Mouse (Mus musculus): Measurements from ENCODE around the gene Stx19. TPM values are rescaled to one million over a fixed set of nuclear protein-coding genes. Genes with fewer than 3 reads are reported as not detected.

Gene Stx19
- polyA plus RNA-seq, 1 experiment from 2014 or later: 0.11 TPM

- Histone ChIP-seq H3K9me3 (ENCODE audit: control insufficient read depth, low read length) (no peaks in the 10 kb centered on the region), H3K4me1 (replicated peaks; ENCODE audit: control insufficient read depth, insufficient read depth, low read length) (peaks cover 8% of the 10 kb centered on the region), H3K4me3 (ENCODE audit: low read depth, low read length) (no peak overlapping the region), H3K27me3 (replicated peaks; ENCODE audit: control insufficient read depth, insufficient read depth, low read length) (no peaks in the 10 kb centered on the region), H3K27ac (ENCODE audit: low read depth, low read length) (no peak overlapping the region), H3K9ac (ENCODE audit: low read depth, low read length) (no peak overlapping the region), H3K4me2 (no peak overlapping the region), H3K36me3 (ENCODE audit: control insufficient read depth, insufficient read depth, low read length) (no peaks in the 10 kb centered on the region)
- no peak for DNase-seq (ENCODE audit: low spot score)
- no peak; the same call in 1 of the 2 replicates for ATAC-seq (replicated peaks; ENCODE audit: low FRiP score)
- WGBS: 11% methylated on average over 4 of the region's 4 CpGs
Observed at GRCm38 (mm10) chr16:62832481-62832880, 18.0 kb downstream of the Stx19 start.

- Histone ChIP-seq H3K4me1 (replicated peaks; ENCODE audit: control insufficient read depth, insufficient read depth, low read length) (peaks cover 8% of the 10 kb centered on the region), H3K9me3 (ENCODE audit: control insufficient read depth, low read length) (no peaks in the 10 kb centered on the region), H3K27ac (ENCODE audit: low read depth, low read length) (peak overlapping the region; percentile 65), H3K9ac (ENCODE audit: low read depth, low read length) (no peak overlapping the region), H3K36me3 (ENCODE audit: control insufficient read depth, insufficient read depth, low read length) (no peaks in the 10 kb centered on the region), H3K27me3 (replicated peaks; ENCODE audit: control insufficient read depth, insufficient read depth, low read length) (no peaks in the 10 kb centered on the region), H3K4me3 (ENCODE audit: low read depth, low read length) (no peak overlapping the region), H3K4me2 (no peak overlapping the region)
- WGBS: 37% methylated on average over 3 of the region's 3 CpGs
- DNase-seq (ENCODE audit: low spot score) (no peak), ATAC-seq (replicated peaks; ENCODE audit: low FRiP score) (peak; percentile 99)
Observed at GRCm38 (mm10) chr16:62834016-62834735, 19.7 kb downstream of the Stx19 start.

GRCm38 (mm10) chr16:62845341-62845740, 30.9 kb downstream of the Stx19 start:
- H3K4me1 ChIP-seq (replicated peaks; ENCODE audit: control insufficient read depth, insufficient read depth, low read length): peaks cover 5% of the 10 kb centered on the region; the same call in 1 of the 2 replicates
- ATAC-seq (replicated peaks; ENCODE audit: low FRiP score): no peak
- WGBS: 89% methylated on average over 6 of the region's 6 CpGs
- DNase-seq (ENCODE audit: low spot score): no peak
- no peak overlapping the region for H3K9ac ChIP-seq (ENCODE audit: low read depth, low read length)
- no peak overlapping the region for H3K27ac ChIP-seq (ENCODE audit: low read depth, low read length)
- no peaks in the 10 kb centered on the region for H3K27me3 ChIP-seq (replicated peaks; ENCODE audit: control insufficient read depth, insufficient read depth, low read length)
- no peaks in the 10 kb centered on the region for H3K36me3 ChIP-seq (ENCODE audit: control insufficient read depth, insufficient read depth, low read length)
- H3K9me3 ChIP-seq (ENCODE audit: control insufficient read depth, low read length): no peaks in the 10 kb centered on the region
- no peak overlapping the region for H3K4me3 ChIP-seq (ENCODE audit: low read depth, low read length)
- no peak overlapping the region for H3K4me2 ChIP-seq

- Histone ChIP-seq H3K4me1 (replicated peaks; ENCODE audit: control insufficient read depth, insufficient read depth, low read length) (peaks cover 5% of the 10 kb centered on the region; the same call in 1 of the 2 replicates), H3K27me3 (replicated peaks; ENCODE audit: control insufficient read depth, insufficient read depth, low read length) (no peaks in the 10 kb centered on the region), H3K4me3 (ENCODE audit: low read depth, low read length) (peak within 1 kb of the TSS; percentile 88), H3K36me3 (ENCODE audit: control insufficient read depth, insufficient read depth, low read length) (no peaks in the 10 kb centered on the region), H3K9ac (ENCODE audit: low read depth, low read length) (peak within 1 kb of the TSS; percentile 72), H3K27ac (ENCODE audit: low read depth, low read length) (peak within 1 kb of the TSS; percentile 38; the same call in 1 of the 2 replicates), H3K9me3 (ENCODE audit: control insufficient read depth, low read length) (no peaks in the 10 kb centered on the region), H3K4me2 (peak within 1 kb of the TSS; percentile 85)
- peak; percentile 100 for ATAC-seq (replicated peaks; ENCODE audit: low FRiP score)
- DNase-seq (ENCODE audit: low spot score): peak; percentile 83
- under 1% methylated on average over 51 of the region's 52 CpGs for WGBS
Observed at GRCm38 (mm10) chr16:62846498-62847312, 32.2 kb downstream of the Stx19 start, which contains the start of gene Arl13b. TSS of gene Arl13b (minus strand) at chr16:62847040.

DNA sequence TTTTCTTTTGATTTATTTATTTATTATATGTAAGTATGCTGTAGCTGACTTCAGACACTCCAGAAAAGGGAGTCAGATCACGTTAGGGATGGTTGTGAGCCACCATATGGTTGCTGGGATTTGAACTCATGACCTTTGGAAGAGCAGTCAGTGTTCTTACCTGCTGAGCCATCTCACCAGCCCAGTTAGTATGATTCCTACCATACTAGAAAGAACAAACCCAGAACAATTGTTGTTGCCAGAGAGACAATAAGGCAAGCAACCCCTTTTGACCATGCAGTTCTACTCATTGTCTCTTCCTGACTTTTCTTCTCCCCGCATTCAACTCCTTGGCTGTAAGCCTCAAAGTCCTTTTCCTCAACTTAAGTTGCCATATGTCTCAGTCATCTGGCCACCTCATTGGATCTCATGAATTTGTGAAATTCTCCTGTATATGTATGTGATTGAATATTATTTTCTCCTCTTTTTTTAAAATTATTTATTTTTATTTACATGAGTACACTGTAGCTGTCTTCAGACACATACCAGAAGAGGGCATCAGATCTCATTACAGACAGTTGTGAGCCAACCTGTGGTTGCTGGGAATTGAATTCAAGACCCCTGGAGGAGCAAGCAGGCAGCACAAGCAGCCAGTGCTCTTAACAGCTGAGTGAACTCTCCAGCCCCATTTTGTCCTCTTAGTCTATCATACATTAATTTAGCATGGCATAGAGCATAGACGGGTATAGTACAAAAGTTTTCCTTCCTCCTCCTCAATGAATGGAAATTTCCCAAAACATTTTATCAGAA, 38.2 kb downstream of the Stx19 start:
- Histone ChIP-seq H3K27ac (ENCODE audit: low read depth, low read length) (no peak overlapping the region), H3K4me2 (no peak overlapping the region), H3K9me3 (ENCODE audit: control insufficient read depth, low read length) (no peaks in the 10 kb centered on the region), H3K9ac (ENCODE audit: low read depth, low read length) (no peak overlapping the region), H3K4me1 (replicated peaks; ENCODE audit: control insufficient read depth, insufficient read depth, low read length) (peaks cover 3% of the 10 kb centered on the region), H3K27me3 (replicated peaks; ENCODE audit: control insufficient read depth, insufficient read depth, low read length) (no peaks in the 10 kb centered on the region), H3K36me3 (ENCODE audit: control insufficient read depth, insufficient read depth, low read length) (no peaks in the 10 kb centered on the region), H3K4me3 (ENCODE audit: low read depth, low read length) (no peak overlapping the region)
- DNase-seq (ENCODE audit: low spot score) (no peak), ATAC-seq (replicated peaks; ENCODE audit: low FRiP score) (no peak)
- 80% methylated on average over 3 of the region's 3 CpGs for WGBS

DNA sequence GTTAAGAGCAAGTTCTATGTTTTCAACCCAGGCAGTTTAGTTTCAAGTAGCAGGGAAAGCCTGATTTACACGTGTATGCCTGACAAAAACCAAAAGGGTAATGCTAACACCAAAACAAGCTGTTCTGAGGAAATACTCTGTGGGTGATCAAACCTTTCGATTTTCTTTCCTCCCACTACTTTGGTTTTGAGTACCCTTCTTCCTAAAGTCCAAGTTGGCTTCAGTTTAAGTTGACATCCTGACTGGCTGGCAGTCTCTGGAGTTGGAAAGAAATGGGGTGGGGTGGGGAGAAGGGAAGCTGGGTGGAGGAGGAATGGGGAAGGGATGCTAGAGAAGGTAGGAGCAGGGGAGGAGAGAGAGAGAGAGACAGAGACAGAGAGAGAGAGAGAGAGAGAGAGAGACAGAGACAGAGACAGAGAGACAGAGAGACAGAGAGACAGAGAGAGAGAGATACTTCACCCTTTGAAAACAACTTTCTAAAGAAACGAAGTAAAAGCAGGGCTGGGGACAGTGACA, 39.2 kb downstream of the Stx19 start:
- Histone ChIP-seq H3K4me1 (replicated peaks; ENCODE audit: control insufficient read depth, insufficient read depth, low read length) (peaks cover 3% of the 10 kb centered on the region), H3K9me3 (ENCODE audit: control insufficient read depth, low read length) (no peaks in the 10 kb centered on the region), H3K9ac (ENCODE audit: low read depth, low read length) (peak overlapping the region; percentile 81), H3K36me3 (ENCODE audit: control insufficient read depth, insufficient read depth, low read length) (no peaks in the 10 kb centered on the region), H3K27ac (ENCODE audit: low read depth, low read length) (0 out of 2 replicates have a peak overlapping the region, but pooled peaks have one; percentile 79), H3K27me3 (replicated peaks; ENCODE audit: control insufficient read depth, insufficient read depth, low read length) (no peaks in the 10 kb centered on the region), H3K4me3 (ENCODE audit: low read depth, low read length) (peak overlapping the region; percentile 65), H3K4me2 (peak overlapping the region; percentile 96)
- 12% methylated on average over 3 of the region's 3 CpGs for WGBS
- ATAC-seq (replicated peaks; ENCODE audit: low FRiP score): peak; percentile 10
- DNase-seq (ENCODE audit: low spot score): no peak

DNA sequence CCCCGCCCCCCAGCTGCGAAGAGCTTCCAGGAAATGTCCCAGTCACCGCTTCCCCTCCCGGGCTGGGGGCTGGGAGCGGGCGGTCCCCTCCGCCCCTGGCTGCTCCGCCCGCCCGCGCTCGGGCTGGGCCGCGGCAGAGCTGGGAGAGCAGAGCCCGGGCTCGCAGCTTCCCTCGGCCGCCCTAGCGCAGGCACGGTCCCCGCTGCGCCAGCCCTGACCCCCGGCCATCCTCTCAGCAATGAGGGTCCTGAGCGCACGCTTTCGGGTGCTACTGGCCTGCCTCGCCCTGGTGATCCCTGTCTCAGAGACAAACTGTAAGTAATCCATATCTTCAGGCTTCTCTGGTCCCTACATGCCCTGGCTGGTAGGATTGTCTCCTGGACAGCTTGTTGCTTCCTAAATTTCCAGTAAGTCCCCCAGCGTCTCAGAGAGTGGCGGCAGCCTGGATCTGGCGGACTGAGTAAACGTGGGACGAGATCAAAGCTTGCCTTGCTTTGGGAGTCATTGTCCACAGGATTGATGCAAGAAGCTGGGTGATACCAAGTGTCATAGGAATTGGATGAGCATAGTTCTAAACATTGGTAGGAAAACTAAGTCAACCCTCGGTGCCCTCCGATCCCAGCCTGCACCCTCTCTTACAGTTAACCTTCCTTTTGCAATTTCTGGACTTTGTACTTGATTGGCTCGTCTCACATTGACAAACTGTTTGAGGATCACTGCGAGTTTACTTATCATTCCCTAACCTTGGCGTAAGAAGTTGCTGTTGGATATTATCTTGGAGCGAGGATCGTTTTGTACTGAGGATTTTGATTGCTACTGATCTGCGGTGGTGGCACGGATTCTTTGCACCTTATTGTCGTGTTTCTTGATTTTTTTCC, 40.0 kb downstream of the Stx19 start, which contains the start of gene Pros1:
TSS of gene Pros1 (plus strand) at position 117 of the 878 bp plus-strand sequence.
- peak within 1 kb of the TSS; percentile 79 for H3K27ac ChIP-seq (ENCODE audit: low read depth, low read length)
- ATAC-seq (replicated peaks; ENCODE audit: low FRiP score) (peak; percentile 91), DNase-seq (ENCODE audit: low spot score) (peak; percentile 75)
- peak within 1 kb of the TSS; percentile 65 for H3K4me3 ChIP-seq (ENCODE audit: low read depth, low read length)
- no peaks in the 10 kb centered on the region for H3K36me3 ChIP-seq (ENCODE audit: control insufficient read depth, insufficient read depth, low read length)
- peak within 1 kb of the TSS; percentile 96 for H3K4me2 ChIP-seq
- H3K27me3 ChIP-seq (replicated peaks; ENCODE audit: control insufficient read depth, insufficient read depth, low read length): no peaks in the 10 kb centered on the region
- peak within 1 kb of the TSS; percentile 81 for H3K9ac ChIP-seq (ENCODE audit: low read depth, low read length)
- no peaks in the 10 kb centered on the region for H3K9me3 ChIP-seq (ENCODE audit: control insufficient read depth, low read length)
- H3K4me1 ChIP-seq (replicated peaks; ENCODE audit: control insufficient read depth, insufficient read depth, low read length): peaks cover 3% of the 10 kb centered on the region
- WGBS: 2% methylated on average over 35 of the region's 42 CpGs

Data from liver, embryonic 11.5 days (tissue).